Mouse (Mus musculus): ENCODE data around the gene Gm6526.
"Not testable (repeated sequence)": the region's sequence is repeated elsewhere in the genome, so short reads cannot be mapped to it uniquely, and the experiment has no call there.

GRCm38 (mm10) chr14:43727385-43727784 is 20.3 kb upstream of the Gm6526 start, which contains the start of gene Gm16506:
- TF ChIP-seq CTCF (IDR thresholded peaks at IDR 0.05; ENCODE audit: low read depth, low read length); GATA1 (IDR thresholded peaks at IDR 0.05; ENCODE audit: borderline replicate concordance, low read length): not testable (repeated sequence)
